Mouse (Mus musculus): Measurements from ENCODE around the gene Pcdh9. TPM values are rescaled to one million over a fixed set of nuclear protein-coding genes. Genes with fewer than 3 reads are reported as not detected.

Gene Pcdh9
- polyA plus RNA-seq, 1 experiment: 0.10 TPM

- WGBS: 28% methylated on average over 1 of the region's 1 CpGs
- Histone ChIP-seq H3K4me3 (ENCODE audit: low read depth, low read length) (no peak overlapping the region), H3K27ac (ENCODE audit: insufficient read depth, low read depth, low read length) (no peak overlapping the region), H3K27me3 (ENCODE audit: control insufficient read depth, insufficient read depth, low read length) (no peaks in the 10 kb centered on the region), H3K36me3 (ENCODE audit: control insufficient read depth, insufficient read depth, low read length) (no peaks in the 10 kb centered on the region), H3K4me1 (ENCODE audit: control insufficient read depth, insufficient read depth, insufficient read length, low read length) (no peaks in the 10 kb centered on the region)
- TF ChIP-seq CTCF (IDR thresholded peaks at IDR 0.05; ENCODE audit: extremely low read depth, insufficient read length, insufficient replicate concordance, low read depth, low read length): no peak
- no peak for TF ChIP-seq POLR2A (IDR thresholded peaks at IDR 0.05; ENCODE audit: low read depth, low read length)
These were observed 481.2 kb downstream of the Pcdh9 start for GRCm38 (mm10) chr14:93409314-93409713.

DNA sequence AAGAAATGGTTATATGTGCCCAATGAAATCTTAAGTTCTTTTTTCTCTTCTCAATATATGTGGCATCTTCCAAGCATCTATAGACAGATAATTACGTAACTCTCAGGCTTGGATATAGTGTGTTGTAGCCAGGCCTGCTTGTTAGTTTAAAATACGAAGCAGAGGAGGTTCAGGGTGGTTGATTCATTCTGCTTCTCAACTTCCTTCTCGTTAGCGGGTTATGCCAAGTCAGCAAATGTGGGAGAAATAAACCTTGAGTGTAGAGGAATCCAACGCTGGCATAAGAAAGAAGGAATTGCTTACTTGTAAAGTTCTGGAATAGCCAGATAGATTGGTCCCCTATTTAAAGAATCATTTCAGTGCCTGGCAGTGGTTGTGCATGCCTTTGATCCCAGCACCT lies 482.7 kb downstream of the Pcdh9 start:
- Histone ChIP-seq H3K4me1 (ENCODE audit: control insufficient read depth, insufficient read depth, insufficient read length, low read length) (no peaks in the 10 kb centered on the region), H3K27ac (ENCODE audit: insufficient read depth, low read depth, low read length) (no peak overlapping the region), H3K27me3 (ENCODE audit: control insufficient read depth, insufficient read depth, low read length) (no peaks in the 10 kb centered on the region), H3K4me3 (ENCODE audit: low read depth, low read length) (no peak overlapping the region), H3K36me3 (ENCODE audit: control insufficient read depth, insufficient read depth, low read length) (no peaks in the 10 kb centered on the region)
- 85% methylated on average over 5 of the region's 5 CpGs for WGBS
- TF ChIP-seq POLR2A (IDR thresholded peaks at IDR 0.05; ENCODE audit: low read depth, low read length): no peak
- TF ChIP-seq CTCF (IDR thresholded peaks at IDR 0.05; ENCODE audit: extremely low read depth, insufficient read length, insufficient replicate concordance, low read depth, low read length): no peak

DNA sequence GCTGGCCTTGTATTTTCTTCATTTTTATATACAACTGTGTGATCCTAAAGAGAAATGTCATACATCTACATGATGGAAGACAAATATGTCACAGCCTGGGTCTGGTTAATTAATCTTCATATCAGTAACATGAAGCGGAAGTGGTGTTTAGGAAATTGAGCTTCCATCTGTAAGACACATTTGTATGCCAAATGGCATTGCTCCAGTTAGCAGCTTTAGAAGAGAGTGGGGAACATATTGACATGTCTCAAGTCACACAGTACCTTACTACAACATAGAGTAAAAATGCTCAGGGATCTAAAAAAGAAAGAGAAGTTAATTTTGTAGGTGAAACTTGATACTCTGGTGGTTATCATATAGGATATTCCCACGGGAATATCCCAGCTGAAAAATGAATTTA lies 505.4 kb downstream of the Pcdh9 start:
- no peak overlapping the region for H3K27ac ChIP-seq (ENCODE audit: insufficient read depth, low read depth, low read length)
- 71% methylated on average over 2 of the region's 2 CpGs for WGBS

DNA sequence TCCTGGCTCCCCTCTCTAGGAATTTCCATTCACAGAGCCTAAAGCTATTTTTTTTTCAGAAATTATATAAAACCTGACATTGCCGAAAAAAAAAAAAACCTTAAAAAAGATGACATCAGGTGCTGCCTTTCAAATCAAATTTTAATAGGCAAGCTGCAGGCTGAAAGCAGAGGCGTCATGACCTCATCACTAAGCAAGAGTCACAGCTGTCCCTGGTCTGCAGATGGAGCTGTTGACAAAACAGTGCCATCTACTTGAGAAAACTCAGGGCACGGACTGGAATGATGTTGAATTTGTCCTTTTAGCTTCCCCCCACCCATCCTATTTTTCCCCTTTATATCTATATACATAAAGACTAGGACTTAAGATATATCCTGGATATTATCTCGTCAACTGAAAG lies 509.3 kb downstream of the Pcdh9 start:
- Histone ChIP-seq H3K4me3 (ENCODE audit: low read depth, low read length) (no peak overlapping the region), H3K27me3 (ENCODE audit: control insufficient read depth, insufficient read depth, low read length) (no peaks in the 10 kb centered on the region), H3K36me3 (ENCODE audit: control insufficient read depth, insufficient read depth, low read length) (no peaks in the 10 kb centered on the region), H3K4me1 (ENCODE audit: control insufficient read depth, insufficient read depth, insufficient read length, low read length) (no peaks in the 10 kb centered on the region), H3K27ac (ENCODE audit: insufficient read depth, low read depth, low read length) (no peak overlapping the region)
- 52% methylated on average over 4 of the region's 4 CpGs for WGBS
- no peak for TF ChIP-seq CTCF (IDR thresholded peaks at IDR 0.05; ENCODE audit: extremely low read depth, insufficient read length, insufficient replicate concordance, low read depth, low read length)
- no peak for TF ChIP-seq POLR2A (IDR thresholded peaks at IDR 0.05; ENCODE audit: low read depth, low read length)

More for the DNA sequence above, 505.4 kb downstream of the Pcdh9 start:
- Histone ChIP-seq H3K36me3 (ENCODE audit: control insufficient read depth, insufficient read depth, low read length) (no peaks in the 10 kb centered on the region), H3K27me3 (ENCODE audit: control insufficient read depth, insufficient read depth, low read length) (no peaks in the 10 kb centered on the region), H3K4me3 (ENCODE audit: low read depth, low read length) (no peak overlapping the region), H3K4me1 (ENCODE audit: control insufficient read depth, insufficient read depth, insufficient read length, low read length) (no peaks in the 10 kb centered on the region)
- TF ChIP-seq CTCF (IDR thresholded peaks at IDR 0.05; ENCODE audit: extremely low read depth, insufficient read length, insufficient replicate concordance, low read depth, low read length) (no peak), POLR2A (IDR thresholded peaks at IDR 0.05; ENCODE audit: low read depth, low read length) (no peak)

DNA sequence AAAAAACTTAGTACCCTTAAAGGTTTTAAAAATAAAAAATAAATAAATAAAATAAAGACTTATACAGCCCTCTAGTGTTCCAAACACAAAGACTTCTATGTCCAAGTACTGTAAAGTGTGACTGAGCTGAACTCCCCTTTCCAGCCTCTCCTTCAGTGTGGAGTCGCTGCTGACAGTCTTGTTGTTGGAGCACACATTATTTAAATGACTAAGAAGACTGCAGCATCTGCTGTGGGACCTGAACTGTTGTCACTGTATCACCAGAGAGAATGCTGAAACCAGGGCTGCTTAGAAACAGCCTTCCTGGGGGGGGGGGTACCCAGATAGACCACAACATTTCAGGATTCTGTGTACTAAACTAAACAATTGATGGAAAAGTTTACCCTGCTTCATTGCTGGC lies 509.7 kb downstream of the Pcdh9 start:
- no peak overlapping the region for H3K4me3 ChIP-seq (ENCODE audit: low read depth, low read length)
- no peak overlapping the region for H3K27ac ChIP-seq (ENCODE audit: insufficient read depth, low read depth, low read length)
- 44% methylated on average over 1 of the region's 1 CpGs for whole genome bisulfite sequencing
- TF ChIP-seq POLR2A (IDR thresholded peaks at IDR 0.05; ENCODE audit: low read depth, low read length): no peak
- TF ChIP-seq CTCF (IDR thresholded peaks at IDR 0.05; ENCODE audit: extremely low read depth, insufficient read length, insufficient replicate concordance, low read depth, low read length): no peak
- no peaks in the 10 kb centered on the region for H3K4me1 ChIP-seq (ENCODE audit: control insufficient read depth, insufficient read depth, insufficient read length, low read length)
- no peaks in the 10 kb centered on the region for H3K27me3 ChIP-seq (ENCODE audit: control insufficient read depth, insufficient read depth, low read length)
- H3K36me3 ChIP-seq (ENCODE audit: control insufficient read depth, insufficient read depth, low read length): no peaks in the 10 kb centered on the region

- WGBS: 75% methylated on average over 4 of the region's 4 CpGs
- Histone ChIP-seq H3K4me1 (ENCODE audit: control insufficient read depth, insufficient read depth, insufficient read length, low read length) (no peaks in the 10 kb centered on the region), H3K27me3 (ENCODE audit: control insufficient read depth, insufficient read depth, low read length) (no peaks in the 10 kb centered on the region), H3K27ac (ENCODE audit: insufficient read depth, low read depth, low read length) (no peak overlapping the region), H3K4me3 (ENCODE audit: low read depth, low read length) (no peak overlapping the region), H3K36me3 (ENCODE audit: control insufficient read depth, insufficient read depth, low read length) (no peaks in the 10 kb centered on the region)
- no peak for TF ChIP-seq CTCF (IDR thresholded peaks at IDR 0.05; ENCODE audit: extremely low read depth, insufficient read length, insufficient replicate concordance, low read depth, low read length)
- TF ChIP-seq POLR2A (IDR thresholded peaks at IDR 0.05; ENCODE audit: low read depth, low read length): no peak
These were observed 514.3 kb downstream of the Pcdh9 start for GRCm38 (mm10) chr14:93376159-93376558.

DNA sequence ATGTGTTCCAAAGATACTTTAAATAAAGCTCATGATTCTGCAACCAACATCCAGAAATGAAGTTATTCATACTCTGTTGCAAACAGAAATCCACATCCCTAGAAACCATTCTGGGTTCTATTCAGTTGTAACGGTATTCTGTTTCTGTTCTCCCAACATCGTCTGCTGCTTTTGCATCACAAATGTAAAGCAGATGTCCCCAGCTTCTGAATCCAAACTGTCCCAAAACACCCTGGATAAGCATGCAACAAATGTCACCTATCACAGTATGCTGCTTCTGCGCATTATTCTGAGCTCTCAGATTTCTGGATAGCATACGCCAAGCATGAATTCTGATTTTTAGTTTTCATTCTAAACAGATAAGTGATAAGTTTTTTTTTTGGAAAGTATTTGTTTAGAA lies 516.3 kb downstream of the Pcdh9 start:
- no peaks in the 10 kb centered on the region for H3K36me3 ChIP-seq (ENCODE audit: control insufficient read depth, insufficient read depth, low read length)
- TF ChIP-seq CTCF (IDR thresholded peaks at IDR 0.05; ENCODE audit: extremely low read depth, insufficient read length, insufficient replicate concordance, low read depth, low read length): no peak
- no peak for TF ChIP-seq POLR2A (IDR thresholded peaks at IDR 0.05; ENCODE audit: low read depth, low read length)
- no peaks in the 10 kb centered on the region for H3K4me1 ChIP-seq (ENCODE audit: control insufficient read depth, insufficient read depth, insufficient read length, low read length)
- H3K4me3 ChIP-seq (ENCODE audit: low read depth, low read length): no peak overlapping the region
- no peak overlapping the region for H3K27ac ChIP-seq (ENCODE audit: insufficient read depth, low read depth, low read length)
- WGBS: 94% methylated on average over 4 of the region's 4 CpGs
- H3K27me3 ChIP-seq (ENCODE audit: control insufficient read depth, insufficient read depth, low read length): no peaks in the 10 kb centered on the region

DNA sequence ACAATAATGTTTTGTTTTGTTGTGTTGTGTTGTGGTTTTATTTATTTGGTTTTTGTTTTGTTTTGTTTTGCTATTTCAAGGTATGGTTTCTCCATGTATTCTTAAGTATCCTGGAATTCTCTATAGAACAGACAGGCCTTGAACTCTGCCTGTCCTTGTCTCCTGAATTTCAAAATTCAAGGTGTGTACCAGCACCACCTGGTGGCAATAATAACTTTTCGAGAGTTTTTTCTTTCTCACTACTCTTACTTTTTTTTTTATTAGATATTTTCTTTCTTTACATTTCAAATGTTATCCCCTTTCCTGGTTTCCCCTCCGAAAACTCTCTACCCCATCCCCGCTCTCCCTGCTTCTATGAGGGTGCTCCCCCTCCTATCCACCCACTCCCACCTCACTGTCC lies 536.3 kb downstream of the Pcdh9 start:
- H3K27ac ChIP-seq (ENCODE audit: insufficient read depth, low read depth, low read length): no peak overlapping the region
- no peaks in the 10 kb centered on the region for H3K27me3 ChIP-seq (ENCODE audit: control insufficient read depth, insufficient read depth, low read length)
- H3K4me1 ChIP-seq (ENCODE audit: control insufficient read depth, insufficient read depth, insufficient read length, low read length): no peaks in the 10 kb centered on the region
- no peak for TF ChIP-seq CTCF (IDR thresholded peaks at IDR 0.05; ENCODE audit: extremely low read depth, insufficient read length, insufficient replicate concordance, low read depth, low read length)
- TF ChIP-seq POLR2A (IDR thresholded peaks at IDR 0.05; ENCODE audit: low read depth, low read length): no peak
- 80% methylated on average over 3 of the region's 3 CpGs for WGBS
- no peak overlapping the region for H3K4me3 ChIP-seq (ENCODE audit: low read depth, low read length)
- H3K36me3 ChIP-seq (ENCODE audit: control insufficient read depth, insufficient read depth, low read length): no peaks in the 10 kb centered on the region

Data from small intestine, adult 2 months (tissue).